Mouse (Mus musculus) embryonic facial prominence, embryonic 12.5 days (tissue): ENCODE measurements around the gene Nav2. TPM values are rescaled to one million over a fixed set of nuclear protein-coding genes. Genes with fewer than 3 reads are reported as not detected.

Experiments
- ATAC-seq: fragments of 200-750 bp; cut with Nextera tagmentation; 2 replicates; pipeline ENCODE4 v1.8.0; 2017; ENCODE audit not compliant: insufficient number of reproducible peaks, insufficient read depth, low FRiP score, low TSS enrichment
- H3K27ac ChIP-seq: fragments of 300-500 bp; sonication (generic); 2 replicates; pipeline ENCODE4 v1.5.1; 2016; ENCODE audit warnings: mild to moderate bottlenecking
- H3K27me3 ChIP-seq: fragments of 300-500 bp; sonication (generic); 2 replicates; pipeline ENCODE4 v1.6.1; 2016; ENCODE audit warnings: mild to moderate bottlenecking, moderate library complexity
- H3K36me3 ChIP-seq: fragments of 300-500 bp; sonication (generic); 2 replicates; pipeline ENCODE4 v1.6.1; 2016; ENCODE audit warnings: mild to moderate bottlenecking
- H3K4me1 ChIP-seq: fragments of 300-500 bp; sonication (generic); 2 replicates; pipeline ENCODE4 v1.6.1; 2016
- H3K4me2 ChIP-seq: fragments of 300-500 bp; sonication (generic); replicated peaks from 2 replicates; pipeline ENCODE4 v1.6.1; 2016; ENCODE audit warnings: mild to moderate bottlenecking, moderate library complexity
- H3K4me3 ChIP-seq: fragments of 300-500 bp; sonication (generic); 2 replicates; pipeline ENCODE4 v1.5.1; 2016; ENCODE audit warnings: mild to moderate bottlenecking
- H3K9ac ChIP-seq: fragments of 300-500 bp; sonication (generic); 2 replicates; pipeline ENCODE4 v1.6.1; 2016; ENCODE audit warnings: mild to moderate bottlenecking, moderate library complexity
- H3K9me3 ChIP-seq: fragments of 300-500 bp; sonication (generic); 2 replicates; pipeline ENCODE4 v1.6.1; 2016; ENCODE audit warnings: mild to moderate bottlenecking, moderate library complexity
- WGBS: fragments of 180-500 bp; shearing (Covaris S2); methylation state at CpG from one replicate; pipeline ENCODE4 v1.1.7; 2016; 5-methylcytosine and 5-hydroxymethylcytosine counted together
- polyA plus RNA-seq: library from polyadenylated mRNA; unstranded; fragments of >200 nt; fragmentation: Nextera tagmentation; extraction: Ambion mirVana; gene quantifications from 2 replicates; pipeline ENCODE4 v1.2.1, GENCODE M21; 2016

Gene Nav2
- polyA plus RNA-seq, 1 experiment from 2014 or later = 14.2 TPM

GRCm38 (mm10) chr7:49525348-49526100 lies 617.0 kb downstream of the Nav2 start:
- Histone ChIP-seq H3K27me3 (peaks cover 17% of the 10 kb centered on the region; the same call in 1 of the 2 replicates), H3K4me1 (peaks cover 44% of the 10 kb centered on the region), H3K4me3 (no peak overlapping the region), H3K9ac (no peak overlapping the region), H3K9me3 (no peaks in the 10 kb centered on the region), H3K4me2 (0 out of 2 replicates have a peak overlapping the region, but pooled peaks have one; percentile 6), H3K36me3 (no peaks in the 10 kb centered on the region), H3K27ac (peak overlapping the region; percentile 37; the same call in 1 of the 2 replicates)
- WGBS = 44% methylated on average over 11 of the region's 11 CpGs
- ATAC-seq = no peak

GRCm38 (mm10) chr7:49526101-49526499 lies 617.6 kb downstream of the Nav2 start:
- Histone ChIP-seq H3K9ac (no peak overlapping the region), H3K4me3 (no peak overlapping the region), H3K27ac (no peak overlapping the region), H3K9me3 (no peaks in the 10 kb centered on the region), H3K4me1 (peaks cover 39% of the 10 kb centered on the region), H3K36me3 (no peaks in the 10 kb centered on the region), H3K27me3 (peaks cover 15% of the 10 kb centered on the region; the same call in 1 of the 2 replicates), H3K4me2 (no peak overlapping the region)
- WGBS = 69% methylated on average over 4 of the region's 4 CpGs
- ATAC-seq = no peak

- Histone ChIP-seq H3K36me3 (no peaks in the 10 kb centered on the region), H3K4me2 (peak overlapping the region; percentile 28), H3K4me1 (peaks cover 27% of the 10 kb centered on the region), H3K27ac (0 out of 2 replicates have a peak overlapping the region, but pooled peaks have one; percentile 36), H3K9ac (no peak overlapping the region), H3K4me3 (0 out of 2 replicates have a peak overlapping the region, but pooled peaks have one; percentile 7), H3K9me3 (no peaks in the 10 kb centered on the region), H3K27me3 (0 out of 2 replicates have a peak, but pooled peaks cover 11% of the 10 kb centered on the region)
- no peak for ATAC-seq
- 14% methylated on average over 4 of the region's 4 CpGs for WGBS
These were observed 619.0 kb downstream of the Nav2 start for GRCm38 (mm10) chr7:49527495-49527894.

GRCm38 (mm10) chr7:49527925-49528324 lies 619.4 kb downstream of the Nav2 start:
- Histone ChIP-seq H3K27ac (0 out of 2 replicates have a peak overlapping the region, but pooled peaks have one; percentile 36), H3K4me2 (peak overlapping the region; percentile 28), H3K36me3 (no peaks in the 10 kb centered on the region), H3K9me3 (no peaks in the 10 kb centered on the region), H3K4me3 (0 out of 2 replicates have a peak overlapping the region, but pooled peaks have one; percentile 7), H3K9ac (no peak overlapping the region), H3K4me1 (peaks cover 23% of the 10 kb centered on the region), H3K27me3 (0 out of 2 replicates have a peak, but pooled peaks cover 11% of the 10 kb centered on the region)
- ATAC-seq = no peak
- WGBS = 18% methylated on average over 4 of the region's 4 CpGs

GRCm38 (mm10) chr7:49529498-49529897 lies 621.0 kb downstream of the Nav2 start:
- no peak overlapping the region for H3K4me2 ChIP-seq
- H3K4me3 ChIP-seq = no peak overlapping the region
- no peaks in the 10 kb centered on the region for H3K9me3 ChIP-seq
- 0 out of 2 replicates have a peak, but pooled peaks cover 3% of the 10 kb centered on the region for H3K27me3 ChIP-seq
- no peak overlapping the region for H3K9ac ChIP-seq
- no peak overlapping the region for H3K27ac ChIP-seq
- ATAC-seq = no peak
- 80% methylated on average over 2 of the region's 2 CpGs for WGBS
- peaks cover 14% of the 10 kb centered on the region for H3K4me1 ChIP-seq
- H3K36me3 ChIP-seq = no peaks in the 10 kb centered on the region

GRCm38 (mm10) chr7:49533571-49533970 lies 625.1 kb downstream of the Nav2 start:
- no peak overlapping the region for H3K4me3 ChIP-seq
- no peaks in the 10 kb centered on the region for H3K36me3 ChIP-seq
- H3K9me3 ChIP-seq = no peaks in the 10 kb centered on the region
- no peak for ATAC-seq
- H3K4me2 ChIP-seq = no peak overlapping the region
- H3K4me1 ChIP-seq = peaks cover under 1% of the 10 kb centered on the region; the same call in 1 of the 2 replicates
- no peak overlapping the region for H3K9ac ChIP-seq
- H3K27me3 ChIP-seq = no peaks in the 10 kb centered on the region
- H3K27ac ChIP-seq = no peak overlapping the region
- 68% methylated on average over 8 of the region's 8 CpGs for WGBS

- Histone ChIP-seq H3K4me2 (no peak overlapping the region), H3K4me1 (no peaks in the 10 kb centered on the region), H3K36me3 (no peaks in the 10 kb centered on the region), H3K27ac (no peak overlapping the region), H3K27me3 (no peaks in the 10 kb centered on the region), H3K4me3 (no peak overlapping the region), H3K9ac (no peak overlapping the region), H3K9me3 (no peaks in the 10 kb centered on the region)
- ATAC-seq = no peak
- 77% methylated on average over 6 of the region's 6 CpGs for WGBS
These were observed 625.7 kb downstream of the Nav2 start for GRCm38 (mm10) chr7:49534208-49534607.

- ATAC-seq = no peak
- Histone ChIP-seq H3K4me2 (no peak overlapping the region), H3K9me3 (no peaks in the 10 kb centered on the region), H3K9ac (no peak overlapping the region), H3K36me3 (no peaks in the 10 kb centered on the region), H3K27ac (no peak overlapping the region), H3K4me3 (no peak overlapping the region), H3K27me3 (no peaks in the 10 kb centered on the region), H3K4me1 (no peaks in the 10 kb centered on the region)
- 78% methylated on average over 5 of the region's 5 CpGs for WGBS
These were observed 629.8 kb downstream of the Nav2 start for GRCm38 (mm10) chr7:49538360-49538759.

GRCm38 (mm10) chr7:49540181-49540580 lies 631.7 kb downstream of the Nav2 start:
- Histone ChIP-seq H3K4me2 (no peak overlapping the region), H3K9me3 (no peaks in the 10 kb centered on the region), H3K9ac (no peak overlapping the region), H3K4me1 (peaks cover 10% of the 10 kb centered on the region; the same call in 1 of the 2 replicates), H3K4me3 (no peak overlapping the region), H3K36me3 (no peaks in the 10 kb centered on the region), H3K27ac (no peak overlapping the region), H3K27me3 (no peaks in the 10 kb centered on the region)
- 82% methylated on average over 9 of the region's 9 CpGs for WGBS
- no peak for ATAC-seq

- Histone ChIP-seq H3K9ac (no peak overlapping the region), H3K4me3 (no peak overlapping the region), H3K4me2 (no peak overlapping the region), H3K4me1 (peaks cover 12% of the 10 kb centered on the region; the same call in 1 of the 2 replicates), H3K9me3 (no peaks in the 10 kb centered on the region), H3K27ac (no peak overlapping the region), H3K27me3 (no peaks in the 10 kb centered on the region), H3K36me3 (no peaks in the 10 kb centered on the region)
- WGBS = 75% methylated on average over 3 of the region's 3 CpGs
- no peak for ATAC-seq
These were observed 633.6 kb downstream of the Nav2 start for GRCm38 (mm10) chr7:49542135-49542534.

GRCm38 (mm10) chr7:49544775-49545705 lies 636.5 kb downstream of the Nav2 start:
- no peaks in the 10 kb centered on the region for H3K9me3 ChIP-seq
- H3K9ac ChIP-seq = no peak overlapping the region
- H3K27me3 ChIP-seq = no peaks in the 10 kb centered on the region
- no peaks in the 10 kb centered on the region for H3K36me3 ChIP-seq
- peaks cover 12% of the 10 kb centered on the region; the same call in 1 of the 2 replicates for H3K4me1 ChIP-seq
- no peak for ATAC-seq
- H3K4me2 ChIP-seq = no peak overlapping the region
- H3K4me3 ChIP-seq = no peak overlapping the region
- H3K27ac ChIP-seq = peak overlapping the region; percentile 14; the same call in 1 of the 2 replicates
- 24% methylated on average over 11 of the region's 11 CpGs for WGBS
